Mouse (Mus musculus) NIH3T3 (cell line): Measurements from ENCODE around the gene Olfr1020.

Experiments
- DNase-seq: peaks from one replicate; pipeline ENCODE4 v3.0.0-alpha.2; 2012; ENCODE audit warnings: low read depth

Olfr1020 gene

DNA sequence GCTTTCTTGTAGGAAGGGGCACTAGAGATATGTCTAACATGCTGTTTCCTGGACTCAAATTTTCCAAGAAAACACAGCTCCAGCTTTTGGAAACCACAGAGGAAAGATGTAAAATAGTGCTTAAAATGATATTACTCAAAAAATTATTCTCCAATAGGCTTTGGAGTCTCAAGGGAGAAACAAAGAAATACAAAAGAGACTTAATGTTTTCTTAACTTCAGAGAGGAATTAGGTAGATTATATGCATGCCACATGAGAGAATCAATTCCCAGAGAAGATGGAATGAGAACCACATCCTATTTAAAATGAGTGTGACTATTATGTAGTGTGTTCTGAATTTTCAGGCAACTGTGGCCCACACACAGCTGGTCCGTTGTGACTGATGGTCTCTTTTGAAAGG is at the start of gene Olfr1020:
Gene Olfr1020, plus strand, starts transcription at position 301 of the 400 bp plus-strand sequence.
- no peak for DNase-seq

DNA sequence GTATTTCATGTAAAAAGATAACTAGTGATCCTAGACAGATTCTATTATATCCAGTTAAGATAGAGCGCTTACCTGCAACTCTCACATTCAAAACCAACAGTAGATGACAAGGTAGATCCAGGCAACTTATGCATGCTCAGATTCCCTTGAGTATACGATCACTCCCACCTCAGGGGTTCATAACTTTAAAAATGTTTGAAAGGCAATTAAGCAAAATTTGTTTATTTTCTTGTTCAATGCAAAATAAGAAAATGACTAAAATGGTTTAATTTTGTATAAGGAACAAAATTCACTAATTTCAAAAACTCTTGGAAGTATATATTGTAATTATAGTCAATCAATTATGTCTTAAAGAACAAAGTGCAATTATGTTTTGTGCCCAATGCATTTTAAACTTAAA is 44.4 kb upstream of the Olfr1020 start, which contains the start of gene Olfr1016:
Gene Olfr1016, minus strand, starts transcription at position 101 of the 400 bp plus-strand sequence.
- DNase-seq, result no peak

DNA sequence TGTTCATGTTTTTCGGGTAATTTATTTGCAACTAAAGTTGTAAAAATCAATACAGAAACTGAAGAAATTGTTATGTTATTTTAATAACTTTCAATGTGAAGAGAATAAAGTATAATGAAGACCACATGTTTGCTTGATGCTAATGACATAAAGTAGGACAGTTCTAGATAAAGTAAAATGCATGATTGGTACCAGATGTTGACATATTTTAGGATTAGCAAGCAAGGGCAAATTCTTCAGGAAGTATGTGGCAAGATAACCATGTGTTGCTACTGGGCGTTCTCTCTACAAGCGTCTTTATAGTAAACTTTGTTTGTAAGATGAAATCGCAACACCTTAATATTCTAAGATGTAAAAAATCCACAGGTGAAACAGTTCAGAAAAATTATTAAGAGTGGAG is 42.3 kb upstream of the Olfr1020 start:
- DNase-seq, result no peak

DNA sequence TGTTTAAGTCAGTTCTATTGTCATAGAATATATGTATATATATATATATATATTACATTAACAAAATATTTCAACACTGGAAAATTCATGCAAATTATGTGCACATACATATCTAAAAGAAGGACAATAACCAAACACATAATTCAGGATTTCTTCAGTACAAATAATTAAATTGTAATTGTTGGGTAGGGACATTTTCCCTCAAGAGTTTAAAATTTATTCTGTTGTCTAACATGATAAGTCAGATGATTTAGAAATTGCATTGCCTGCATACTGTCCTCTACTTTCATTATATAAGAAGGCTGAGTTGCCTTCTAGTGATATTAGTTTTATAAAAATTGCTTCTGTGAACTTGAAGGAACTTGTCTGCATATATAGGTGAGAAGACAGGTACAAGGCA is 28.7 kb upstream of the Olfr1020 start, which contains the start of gene Olfr1018:
Gene Olfr1018, plus strand, starts transcription at position 301 of the 400 bp plus-strand sequence.
- DNase-seq, result no peak

DNA sequence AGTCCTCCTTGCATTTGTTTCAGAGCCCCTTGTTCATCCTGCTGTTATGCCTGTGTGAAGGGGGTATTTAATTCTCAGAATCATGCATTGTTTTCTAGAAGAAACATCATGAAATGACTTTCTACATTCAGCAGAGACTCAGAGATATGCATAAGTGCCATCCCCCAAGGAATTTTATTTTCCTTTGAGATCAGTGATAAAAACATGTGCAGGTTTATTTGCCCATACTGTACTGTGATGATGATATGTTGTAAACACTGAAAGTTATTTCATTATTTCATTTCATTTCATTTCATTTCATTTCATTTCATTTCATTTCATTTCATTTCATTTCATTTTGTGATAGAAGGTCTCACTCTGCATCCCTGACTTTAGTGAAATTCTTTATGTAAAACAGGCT is 1.4 kb upstream of the Olfr1020 start, which contains the start of gene Olfr1019:
Gene Olfr1019, minus strand, starts transcription at position 101 of the 400 bp plus-strand sequence.
- no peak for DNase-seq

DNA sequence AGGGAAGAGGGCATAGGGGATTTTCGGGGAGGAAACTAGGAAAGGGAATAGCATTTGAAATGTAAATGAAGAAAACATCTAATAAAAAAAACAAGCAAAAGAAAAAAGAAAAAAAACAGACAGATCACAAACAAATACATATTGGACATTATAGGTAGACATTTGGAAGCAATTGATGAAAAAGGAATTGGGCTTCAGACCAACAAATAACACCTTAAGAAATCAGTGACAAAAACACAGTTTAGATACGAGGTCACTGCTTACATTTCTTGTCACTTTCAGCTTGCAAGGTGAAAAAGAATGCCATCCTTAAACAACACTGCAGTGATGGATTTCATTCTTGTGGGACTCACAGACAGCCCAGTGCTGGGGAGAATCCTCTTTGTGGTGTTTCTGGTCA is 21.5 kb downstream of the Olfr1020 start, which contains the start of gene Olfr1022:
Gene Olfr1022, plus strand, starts transcription at position 301 of the 400 bp plus-strand sequence.
- no peak for DNase-seq

DNA sequence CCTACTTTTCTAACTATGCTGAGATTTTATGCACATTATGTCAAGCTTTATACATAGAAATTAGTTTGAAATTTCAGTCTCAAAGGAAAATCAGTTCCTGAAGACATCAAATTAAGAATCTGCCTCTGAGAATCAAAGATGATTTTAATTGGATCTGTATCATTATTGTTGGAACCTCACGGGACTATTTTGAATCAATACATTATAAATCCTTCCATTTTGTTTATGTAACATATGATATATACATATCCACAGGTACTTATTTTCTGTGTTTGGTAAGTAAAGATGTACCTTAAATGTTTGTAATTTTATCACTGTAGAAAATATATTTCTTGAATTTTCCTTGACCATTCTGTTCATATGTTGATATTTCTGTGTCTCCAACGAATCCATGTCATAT is 38.5 kb downstream of the Olfr1020 start, which contains the start of gene Olfr1023:
Gene Olfr1023, plus strand, starts transcription at position 301 of the 400 bp plus-strand sequence.
- no peak for DNase-seq
